Mouse (Mus musculus) embryo, embryonic 11.5 days (tissue): ENCODE measurements around the gene AY761185.
"Not testable (repeated sequence)": the region's sequence is repeated elsewhere in the genome, so short reads cannot be mapped to it uniquely, and the experiment has no call there.

Experiments used
- DNase-seq: peaks from one replicate; pipeline ENCODE4 v3.0.0-alpha.2; 2012; ENCODE audit warnings: low read depth, low spot score

The AY761185 gene

GRCm38 (mm10) chr8:20944610-20945009, at the start of gene AY761185:
Gene AY761185 (minus strand): TSS chr8:20944710.
- DNase-seq, result no peak

- not testable (repeated sequence) for DNase-seq
Observed at GRCm38 (mm10) chr8:20994042-20994441, 49.5 kb upstream of the AY761185 start.

GRCm38 (mm10) chr8:20979846-20980245, 35.3 kb upstream of the AY761185 start:
- no peak for DNase-seq

GRCm38 (mm10) chr8:20964531-20964930, 20.0 kb upstream of the AY761185 start:
- no peak for DNase-seq

- no peak for DNase-seq
Observed at GRCm38 (mm10) chr8:20921971-20922370, 22.5 kb downstream of the AY761185 start, which contains the start of gene Gm6040. Gene Gm6040 (minus strand): TSS chr8:20922071.

GRCm38 (mm10) chr8:20912288-20912687, 32.2 kb downstream of the AY761185 start:
- DNase-seq, result no peak

GRCm38 (mm10) chr8:20908256-20908655, 36.3 kb downstream of the AY761185 start:
- DNase-seq, result no peak

- no peak for DNase-seq
Observed at GRCm38 (mm10) chr8:20907119-20907518, 37.4 kb downstream of the AY761185 start.

GRCm38 (mm10) chr8:20902527-20902926, 42.0 kb downstream of the AY761185 start, which contains the start of gene Gm15056:
Gene Gm15056 (minus strand): TSS chr8:20902627.
- DNase-seq, result no peak
